Mouse (Mus musculus) WW6 (cell line): Measurements from ENCODE around the gene Acrbp.

Experiments used
- DNase-seq: peaks from one replicate; pipeline ENCODE4 v3.0.0-alpha.2; 2013; ENCODE audit warnings: low read depth, low spot score

Acrbp gene

GRCm38 (mm10) chr6:125099421-125099971, 50.0 kb downstream of the Acrbp start:
- no peak for DNase-seq

DNA sequence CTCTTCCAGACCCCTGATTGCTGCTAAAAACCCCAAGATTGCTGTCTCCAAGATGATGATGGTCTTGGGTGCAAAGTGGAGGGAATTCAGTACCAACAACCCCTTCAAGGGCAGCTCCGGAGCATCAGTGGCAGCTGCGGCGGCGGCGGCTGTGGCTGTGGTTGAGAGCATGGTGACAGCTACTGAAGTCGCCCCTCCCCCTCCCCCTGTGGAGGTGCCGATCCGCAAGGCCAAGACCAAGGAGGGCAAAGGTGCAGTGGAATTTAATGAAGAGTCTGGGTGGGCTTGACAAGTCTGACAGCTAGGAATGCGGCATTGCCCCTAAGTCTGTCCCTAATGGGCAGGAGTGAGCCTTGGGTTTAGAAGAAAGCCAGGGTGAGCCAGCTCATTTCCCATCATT, 52.0 kb downstream of the Acrbp start:
- no peak for DNase-seq

- no peak for DNase-seq
Measured at GRCm38 (mm10) chr6:125104223-125104622, 54.7 kb downstream of the Acrbp start.

GRCm38 (mm10) chr6:125107705-125108104, 58.2 kb downstream of the Acrbp start:
- no peak for DNase-seq

- no peak for DNase-seq
Measured at GRCm38 (mm10) chr6:125109371-125109770, 59.9 kb downstream of the Acrbp start.

GRCm38 (mm10) chr6:125110927-125111326, 61.4 kb downstream of the Acrbp start:
- DNase-seq: no peak

DNA sequence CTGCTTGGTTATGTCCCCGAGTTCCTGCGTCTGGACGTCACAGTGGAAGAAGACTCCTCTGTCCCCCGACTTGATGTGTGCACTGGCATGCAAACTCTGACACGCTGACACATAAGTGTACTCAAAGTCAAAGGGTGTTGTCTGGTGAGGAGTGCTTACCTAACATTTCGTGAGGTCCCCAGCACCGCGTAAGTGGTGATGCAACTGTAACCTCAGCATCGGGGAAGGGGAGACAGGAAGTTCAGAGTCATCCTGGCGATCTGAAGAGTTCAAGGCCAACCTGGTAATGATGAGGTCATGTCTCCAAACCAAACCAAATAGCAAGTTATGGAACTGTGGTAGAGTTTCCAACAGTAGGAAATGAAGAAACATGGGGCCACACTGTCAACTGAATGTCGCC, 63.1 kb downstream of the Acrbp start:
- DNase-seq: no peak
